ENCODE assay signal across 29 mouse cellular contexts in genomic region chr6:72620920-72621319, GRCm38 (mm10). TPM values are rescaled to one million over a fixed set of nuclear protein-coding genes. Genes with fewer than 3 reads are reported as not detected.
A peak's percentile ranks its signal among the peaks of the same experiment; 100 is the strongest.
DNase-seq lines count a peak whose midpoint lies in the region; ATAC-seq and TF ChIP-seq lines count a peak whose summit lies in the region.
"Had no signal": no experiment of that assay in that cellular context is flagged by ENCODE, and none has a peak within 500 bp of the region (broad histone marks: within the 10 kb centered on the region; RNA-seq: fewer than 3 reads in every experiment).

No protein-coding gene starts in this region.

- DNase-seq in lung, postnatal 10 days = no peak
- no peak for DNase-seq in embryo, embryonic 10.5 days (ENCODE audit: low spot score)
- no peak for DNase-seq in embryo, embryonic 9.5 days (ENCODE audit: extremely low spot score)
- DNase-seq: adrenal gland, postnatal 10 days; adrenal gland, postnatal 36 days; B cell, adult 2 months; cerebellum, adult 2 months; cerebellum, adult 9-11 months; cerebellum, postnatal 36 days; forebrain, postnatal 0 days; gastrocnemius, adult 2 months; gastrocnemius, postnatal 14 days; heart, adult 11 months; heart, postnatal 10 days; heart, postnatal 4 days had no signal

- H3K9ac ChIP-seq in intestine, postnatal 0 days (ENCODE audit: low read depth, low read length) = no peak overlapping the region
- no peak overlapping the region for H3K9ac ChIP-seq in intestine, embryonic 16.5 days (ENCODE audit: low read depth, low read length)
- no peak overlapping the region for H3K9ac ChIP-seq in lung, embryonic 15.5 days
- no peak overlapping the region for H3K9ac ChIP-seq in liver, embryonic 16.5 days (ENCODE audit: low read depth, low read length)
- no peak overlapping the region for H3K9ac ChIP-seq in stomach, embryonic 16.5 days (ENCODE audit: low read length)
- H3K9ac ChIP-seq: embryonic facial prominence, embryonic 12.5 days; embryonic facial prominence, embryonic 15.5 days; forebrain, postnatal 0 days; heart, embryonic 15.5 days; hindbrain, embryonic 14.5 days had no signal

- no peaks in the 10 kb centered on the region for H3K36me3 ChIP-seq in intestine, postnatal 0 days (ENCODE audit: control insufficient read depth, insufficient read depth)
- H3K36me3 ChIP-seq in intestine, embryonic 16.5 days (ENCODE audit: control insufficient read depth, insufficient read depth, low read length) = no peaks in the 10 kb centered on the region
- no peaks in the 10 kb centered on the region for H3K36me3 ChIP-seq in lung, embryonic 15.5 days
- no peaks in the 10 kb centered on the region for H3K36me3 ChIP-seq in liver, embryonic 16.5 days (ENCODE audit: control insufficient read depth, insufficient read depth)
- no peaks in the 10 kb centered on the region for H3K36me3 ChIP-seq in stomach, embryonic 16.5 days (ENCODE audit: control insufficient read depth, insufficient read depth, low read length)
- H3K36me3 ChIP-seq: heart, embryonic 15.5 days had no signal

- no peaks in the 10 kb centered on the region for H3K4me1 ChIP-seq in intestine, postnatal 0 days (replicated peaks; ENCODE audit: control insufficient read depth, insufficient read depth, low read length)
- peaks cover 9% of the 10 kb centered on the region; the same call in 1 of the 2 replicates for H3K4me1 ChIP-seq in intestine, embryonic 16.5 days (ENCODE audit: control insufficient read depth, insufficient read depth, low read length)
- peaks cover 34% of the 10 kb centered on the region for H3K4me1 ChIP-seq in lung, embryonic 15.5 days
- H3K4me1 ChIP-seq in liver, embryonic 16.5 days (ENCODE audit: control insufficient read depth, low read depth, low read length) = peaks cover 11% of the 10 kb centered on the region
- H3K4me1 ChIP-seq in stomach, embryonic 16.5 days (ENCODE audit: control insufficient read depth, insufficient read depth, low read length) = peaks cover 11% of the 10 kb centered on the region; the same call in 1 of the 2 replicates

- H3K27me3 ChIP-seq in intestine, postnatal 0 days (replicated peaks; ENCODE audit: control insufficient read depth, insufficient read depth, low read length) = no peaks in the 10 kb centered on the region
- no peaks in the 10 kb centered on the region for H3K27me3 ChIP-seq in intestine, embryonic 16.5 days (replicated peaks; ENCODE audit: control insufficient read depth, insufficient read depth, low read length)
- no peaks in the 10 kb centered on the region for H3K27me3 ChIP-seq in lung, embryonic 15.5 days
- no peaks in the 10 kb centered on the region for H3K27me3 ChIP-seq in liver, embryonic 16.5 days (ENCODE audit: control insufficient read depth, insufficient read depth, low read depth, low read length)
- no peaks in the 10 kb centered on the region for H3K27me3 ChIP-seq in stomach, embryonic 16.5 days (ENCODE audit: control insufficient read depth, insufficient read depth, low read length)
- H3K27me3 ChIP-seq: CH12.LX; embryonic facial prominence, embryonic 12.5 days; embryonic facial prominence, embryonic 15.5 days; heart, embryonic 15.5 days; Patski had no signal

- 29% methylated on average over 5 of the region's 5 CpGs for WGBS in intestine, postnatal 0 days
- 62% methylated on average over 5 of the region's 5 CpGs for WGBS in intestine, embryonic 16.5 days
- WGBS in lung, embryonic 15.5 days = 59% methylated on average over 5 of the region's 5 CpGs
- WGBS in liver, embryonic 16.5 days (ENCODE audit: insufficient replicate concordance) = 33% methylated on average over 5 of the region's 5 CpGs
- 54% methylated on average over 5 of the region's 5 CpGs for WGBS in stomach, embryonic 16.5 days

- no peaks in the 10 kb centered on the region for H3K9me3 ChIP-seq in intestine, postnatal 0 days (ENCODE audit: control insufficient read depth)
- H3K9me3 ChIP-seq in intestine, embryonic 16.5 days (ENCODE audit: control insufficient read depth, low read length) = no peaks in the 10 kb centered on the region
- no peaks in the 10 kb centered on the region for H3K9me3 ChIP-seq in lung, embryonic 15.5 days
- H3K9me3 ChIP-seq in liver, embryonic 16.5 days (replicated peaks; ENCODE audit: control insufficient read depth, low read length) = no peaks in the 10 kb centered on the region
- no peaks in the 10 kb centered on the region for H3K9me3 ChIP-seq in stomach, embryonic 16.5 days (replicated peaks; ENCODE audit: control insufficient read depth, low read length)
- H3K9me3 ChIP-seq: embryonic facial prominence, embryonic 12.5 days; embryonic facial prominence, embryonic 15.5 days; G1E; heart, embryonic 15.5 days had no signal

- no peak overlapping the region for H3K4me3 ChIP-seq in intestine, postnatal 0 days (ENCODE audit: low read depth, low read length)
- no peak overlapping the region for H3K4me3 ChIP-seq in intestine, embryonic 16.5 days (ENCODE audit: low read length)
- no peak overlapping the region for H3K4me3 ChIP-seq in lung, embryonic 15.5 days
- no peak overlapping the region for H3K4me3 ChIP-seq in liver, embryonic 16.5 days (ENCODE audit: low read depth, low read length)
- H3K4me3 ChIP-seq in stomach, embryonic 16.5 days (replicated peaks; ENCODE audit: low read length) = no peak overlapping the region
- H3K4me3 ChIP-seq: embryonic facial prominence, embryonic 12.5 days; embryonic facial prominence, embryonic 15.5 days; heart, embryonic 15.5 days had no signal

- no peak for TF ChIP-seq CTCF in intestine, postnatal 0 days (IDR thresholded peaks at IDR 0.05; ENCODE audit: low read depth)

- H3K4me2 ChIP-seq in intestine, postnatal 0 days (replicated peaks; ENCODE audit: low read depth) = peak overlapping the region; percentile 32; the same call in 1 of the 2 replicates
- H3K4me2 ChIP-seq in intestine, embryonic 16.5 days (ENCODE audit: low read depth, low read length) = no peak overlapping the region
- H3K4me2 ChIP-seq in lung, embryonic 15.5 days = no peak overlapping the region
- no peak overlapping the region for H3K4me2 ChIP-seq in liver, embryonic 16.5 days (ENCODE audit: low read depth, low read length)
- H3K4me2 ChIP-seq in stomach, embryonic 16.5 days (ENCODE audit: low read depth, low read length) = no peak overlapping the region
- H3K4me2 ChIP-seq: embryonic facial prominence, embryonic 12.5 days; embryonic facial prominence, embryonic 15.5 days; heart, embryonic 15.5 days; hindbrain, embryonic 14.5 days had no signal

- no peak for ATAC-seq in intestine, postnatal 0 days
- ATAC-seq in intestine, embryonic 16.5 days = no peak
- no peak for ATAC-seq in lung, embryonic 15.5 days (ENCODE audit: borderline replicate concordance, extremely low read depth, low FRiP score, low TSS enrichment)
- ATAC-seq in liver, embryonic 16.5 days (ENCODE audit: low read depth) = no peak
- ATAC-seq in stomach, embryonic 16.5 days (ENCODE audit: insufficient read depth, low FRiP score) = no peak
- ATAC-seq: forebrain, embryonic 14.5 days; forebrain, postnatal 0 days; hindbrain, postnatal 0 days; Patski had no signal

- no peak overlapping the region for H3K27ac ChIP-seq in intestine, postnatal 0 days (ENCODE audit: low read depth, low read length)
- H3K27ac ChIP-seq in intestine, embryonic 16.5 days (ENCODE audit: low read length) = no peak overlapping the region
- H3K27ac ChIP-seq in lung, embryonic 15.5 days = 0 out of 2 replicates have a peak overlapping the region, but pooled peaks have one; percentile 9
- 0 out of 2 replicates have a peak overlapping the region, but pooled peaks have one; percentile 3 for H3K27ac ChIP-seq in liver, embryonic 16.5 days (ENCODE audit: low read length)
- H3K27ac ChIP-seq in stomach, embryonic 16.5 days (ENCODE audit: low read length) = 0 out of 2 replicates have a peak overlapping the region, but pooled peaks have one; percentile 10
- H3K27ac ChIP-seq: embryonic facial prominence, embryonic 12.5 days; embryonic facial prominence, embryonic 15.5 days; hindbrain, embryonic 14.5 days; hindbrain, postnatal 0 days had no signal

RNA-seq across cellular contexts. Expression of gene Tgoln1, which starts 4.1 kb away (rescaled TPM):
- 133 and 136 TPM in 2 replicates for polyA plus RNA-seq in intestine, postnatal 0 days (2015; fragmentation: Nextera tagmentation; extraction: Ambion mirVana)
- 48.8 and 57.5 TPM in 2 replicates for polyA plus RNA-seq in intestine, embryonic 16.5 days (2015; fragmentation: Nextera tagmentation; extraction: Ambion mirVana)
- polyA plus RNA-seq in lung, embryonic 15.5 days (2015; fragmentation: Nextera tagmentation; extraction: Ambion mirVana) = 40.2 and 43.4 TPM in 2 replicates
- polyA plus RNA-seq in liver, embryonic 16.5 days (2015; fragmentation: Nextera tagmentation; extraction: Ambion mirVana) = 15.5 and 16.8 TPM in 2 replicates
- polyA plus RNA-seq in stomach, embryonic 16.5 days (2015; fragmentation: Nextera tagmentation; extraction: Ambion mirVana) = 43.5 and 46.0 TPM in 2 replicates

RNA-seq across cellular contexts. Expression of gene Retsat, which starts 22.6 kb away (rescaled TPM):
- polyA plus RNA-seq in intestine, postnatal 0 days (2015; fragmentation: Nextera tagmentation; extraction: Ambion mirVana) = 24.6 and 26.4 TPM in 2 replicates
- polyA plus RNA-seq in intestine, embryonic 16.5 days (2015; fragmentation: Nextera tagmentation; extraction: Ambion mirVana) = 41.1 and 44.0 TPM in 2 replicates
- polyA plus RNA-seq in lung, embryonic 15.5 days (2015; fragmentation: Nextera tagmentation; extraction: Ambion mirVana) = 18.5 and 18.8 TPM in 2 replicates
- polyA plus RNA-seq in liver, embryonic 16.5 days (2015; fragmentation: Nextera tagmentation; extraction: Ambion mirVana) = 17.6 and 21.5 TPM in 2 replicates
- 29.6 and 32.7 TPM in 2 replicates for polyA plus RNA-seq in stomach, embryonic 16.5 days (2015; fragmentation: Nextera tagmentation; extraction: Ambion mirVana)

RNA-seq across cellular contexts. Expression of gene Elmod3, which starts 22.7 kb away (rescaled TPM):
- 11.1 and 11.7 TPM in 2 replicates for polyA plus RNA-seq in intestine, postnatal 0 days (2015; fragmentation: Nextera tagmentation; extraction: Ambion mirVana)
- 15.6 and 15.8 TPM in 2 replicates for polyA plus RNA-seq in intestine, embryonic 16.5 days (2015; fragmentation: Nextera tagmentation; extraction: Ambion mirVana)
- 16.2 and 17.7 TPM in 2 replicates for polyA plus RNA-seq in lung, embryonic 15.5 days (2015; fragmentation: Nextera tagmentation; extraction: Ambion mirVana)
- polyA plus RNA-seq in liver, embryonic 16.5 days (2015; fragmentation: Nextera tagmentation; extraction: Ambion mirVana) = 4.5 and 4.7 TPM in 2 replicates
- polyA plus RNA-seq in stomach, embryonic 16.5 days (2015; fragmentation: Nextera tagmentation; extraction: Ambion mirVana) = 18.1 and 19.6 TPM in 2 replicates

Comparison
In these comparisons a context has a peak if more than half of its experiments do, and no peak if none do; other contexts are left out.
1. H3K27ac ChIP-seq: peak in lung, embryonic 15.5 days (single experiment), liver, embryonic 16.5 days (single experiment) and stomach, embryonic 16.5 days (single experiment); none in intestine, postnatal 0 days (single experiment) and intestine, embryonic 16.5 days (single experiment).